Mouse (Mus musculus) myocyte (in vitro differentiated cells): ENCODE measurements at regions not wholly inside any gene's neighbourhood (a gene's known extent, or its start where the extent isn't known, plus 50 kb on each side); places are given as distances from the start of the nearest gene placed in this dataset.

Experiments used
- CEBPB ChIP-seq: IDR thresholded peaks from 2 replicates; pipeline ENCODE4 v1.6.1; 2011; ENCODE audit warnings: mild to moderate bottlenecking, moderate library complexity; ENCODE audit not compliant: poor library complexity, insufficient read depth, severe bottlenecking
- E2F4 ChIP-seq: IDR thresholded peaks from one replicate; pipeline ENCODE4 v1.6.1; 2011; ENCODE audit warnings: mild to moderate bottlenecking, control low read depth, moderate library complexity; ENCODE audit not compliant: insufficient read depth
- MAX ChIP-seq: IDR thresholded peaks from one replicate; pipeline ENCODE4 v1.6.1; 2011; ENCODE audit warnings: low read depth, mild to moderate bottlenecking, control low read depth
- MYOD1 ChIP-seq, 3 experiments: IDR thresholded peaks; one replicate each; pipeline ENCODE4 v1.6.1; 2011; ENCODE audit warnings: control low read depth in 2 of 3, low read depth in 2 of 3, mild to moderate bottlenecking in 2 of 3, moderate library complexity in 1 of 3; ENCODE audit not compliant: insufficient read length in 2 of 3, control insufficient read depth in 1 of 3
- MYOG ChIP-seq, 3 experiments: IDR thresholded peaks; one replicate each; pipeline ENCODE4 v1.6.1; 2011; ENCODE audit warnings: control low read depth in 2 of 3, low read depth in 2 of 3, mild to moderate bottlenecking in 2 of 3; ENCODE audit not compliant: insufficient read length in 2 of 3, control insufficient read depth in 1 of 3, insufficient read depth in 1 of 3
- POLR2A ChIP-seq: IDR thresholded peaks from one replicate; pipeline ENCODE4 v1.6.1; 2011; ENCODE audit warnings: low read depth, mild to moderate bottlenecking, control low read depth, moderate library complexity; ENCODE audit not compliant: insufficient read length
- POLR2AphosphoS2 ChIP-seq: IDR thresholded peaks from one replicate; pipeline ENCODE4 v1.6.1; 2011; ENCODE audit warnings: low read depth, control low read depth; ENCODE audit not compliant: insufficient read length
- REST ChIP-seq: IDR thresholded peaks from one replicate; pipeline ENCODE4 v1.6.1; 2011; ENCODE audit warnings: mild to moderate bottlenecking, control low read depth, moderate library complexity; ENCODE audit not compliant: insufficient read depth, insufficient read length
- SRF ChIP-seq: IDR thresholded peaks from one replicate; pipeline ENCODE4 v1.6.1; 2011; ENCODE audit warnings: low read depth; ENCODE audit not compliant: control insufficient read depth, insufficient read length
- TCF12 ChIP-seq: IDR thresholded peaks from one replicate; pipeline ENCODE4 v1.6.1; 2011; ENCODE audit warnings: mild to moderate bottlenecking, control low read depth; ENCODE audit not compliant: poor library complexity, insufficient read depth, severe bottlenecking
- TCF3 ChIP-seq: IDR thresholded peaks from one replicate; pipeline ENCODE4 v1.6.1; 2011; ENCODE audit warnings: low read depth, control low read depth; ENCODE audit not compliant: insufficient read length
- USF1 ChIP-seq: IDR thresholded peaks from one replicate; pipeline ENCODE4 v1.6.1; 2011; ENCODE audit warnings: low read depth, mild to moderate bottlenecking, control low read depth, moderate library complexity

DNA sequence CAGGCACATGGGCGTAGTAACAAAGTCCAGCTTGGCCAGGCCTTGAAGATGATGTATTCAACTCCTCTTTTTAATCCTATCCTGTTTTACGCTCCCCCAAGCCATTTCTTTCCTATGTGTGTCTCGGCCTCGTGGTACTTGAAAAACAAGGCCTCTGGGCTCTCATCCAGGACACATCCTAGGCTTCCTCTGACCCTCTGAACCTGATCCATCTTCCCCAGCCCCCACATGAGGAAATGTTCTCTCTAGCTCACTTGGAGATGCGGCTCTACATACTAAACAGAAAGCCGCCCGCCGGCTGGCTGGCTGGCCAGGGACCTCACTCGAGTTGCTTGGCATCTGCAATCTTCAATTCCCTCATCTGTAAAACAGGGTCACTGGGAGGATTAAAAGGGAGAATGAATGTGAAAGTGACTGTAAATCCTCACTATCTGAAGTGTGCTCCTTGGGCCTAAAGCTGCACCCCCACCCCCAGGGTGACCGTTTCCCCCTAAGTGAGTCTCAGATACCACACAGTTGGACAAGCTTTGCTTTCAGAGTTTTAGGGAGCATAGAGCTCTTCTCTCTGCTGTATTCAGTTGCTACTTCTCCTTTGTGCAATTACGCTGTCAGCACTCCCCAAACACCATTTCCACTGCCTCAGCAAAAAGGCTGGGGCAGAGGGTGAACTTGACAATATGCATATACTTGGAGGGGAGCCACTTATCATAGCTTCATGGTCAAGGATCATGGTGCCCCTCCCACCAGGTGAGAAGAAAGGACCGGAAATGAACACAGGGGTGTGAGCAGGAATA lies 109.7 kb downstream of the H2al1j start:
- TF ChIP-seq MYOG (IDR thresholded peaks at IDR 0.05; ENCODE audit: control insufficient read depth in 1 of 3, insufficient read depth in 1 of 3, insufficient read length in 2 of 3, low read depth in 2 of 3), result no peak
- TF ChIP-seq MAX, result no peak
- no peak for TF ChIP-seq E2F4
- TF ChIP-seq POLR2A, result no peak
- no peak for TF ChIP-seq TCF12
- TF ChIP-seq USF1, result no peak
- TF ChIP-seq SRF, result no peak
- TF ChIP-seq POLR2AphosphoS2, result no peak
- TF ChIP-seq MYOD1 (IDR thresholded peaks at IDR 0.05; ENCODE audit: control insufficient read depth in 1 of 3, insufficient read length in 2 of 3, low read depth in 2 of 3), result no peak
- no peak for TF ChIP-seq TCF3
- no peak for TF ChIP-seq CEBPB
- no peak for TF ChIP-seq REST
